Mouse (Mus musculus) layer of hippocampus, adult 18-20 months (tissue): ENCODE results near the gene Olfr314. TPM values are rescaled to one million over a fixed set of nuclear protein-coding genes. Genes with fewer than 3 reads are reported as not detected.
A peak's percentile ranks its signal among the peaks of the same experiment; 100 is the strongest.
"Not testable (repeated sequence)": the region's sequence is repeated elsewhere in the genome, so short reads cannot be mapped to it uniquely, and the experiment has no call there.

Experiments
- DNase-seq, 2 experiments: peaks; one replicate each; pipeline ENCODE4 v3.0.0; 2022; ENCODE audit warnings: low spot score in 2 of 2
- long read RNA-seq: library from polyadenylated mRNA; stranded (forward); transcript quantifications from one replicate; pipeline ENCODE4 v2.0.0, GENCODE M21; 2021
- total RNA-seq, 2 experiments: library from RNA; stranded (reverse); gene quantifications; 2 replicates each; pipeline ENCODE4 v1.2.3; 2021

Gene Olfr314
- total RNA-seq, result not detected
- long read RNA-seq, result 0 reads

- no peak for DNase-seq
Measured at GRCm38 (mm10) chr11:58782480-58783089, at the start of gene Olfr314. TSS of gene Olfr314 (plus strand) at chr11:58782952.

- peak; percentile 40 to 73 for DNase-seq
Measured at GRCm38 (mm10) chr11:58733372-58733771, 49.4 kb upstream of the Olfr314 start.

- no peak for DNase-seq
Measured at GRCm38 (mm10) chr11:58738792-58739262, 43.9 kb upstream of the Olfr314 start, which contains the start of gene Olfr317. TSS of gene Olfr317 (minus strand) at chr11:58739212.

GRCm38 (mm10) chr11:58751096-58751495 is 31.7 kb upstream of the Olfr314 start:
- DNase-seq, result peak; percentile 47 to 53

GRCm38 (mm10) chr11:58752434-58752833 is 30.3 kb upstream of the Olfr314 start, which contains the start of gene Olfr316:
TSS of gene Olfr316 (plus strand) at chr11:58752734.
- no peak for DNase-seq

- DNase-seq, result no peak
Measured at GRCm38 (mm10) chr11:58772888-58773287, 9.9 kb upstream of the Olfr314 start, which contains the start of gene Olfr315. TSS of gene Olfr315 (plus strand) at chr11:58773188.

- no peak for DNase-seq
Measured at GRCm38 (mm10) chr11:58784182-58784581, 1.4 kb downstream of the Olfr314 start.

GRCm38 (mm10) chr11:58787651-58788050 is 4.9 kb downstream of the Olfr314 start:
- DNase-seq, result no peak

- DNase-seq, result no peak
Measured at GRCm38 (mm10) chr11:58788346-58788745, 5.6 kb downstream of the Olfr314 start.

GRCm38 (mm10) chr11:58789532-58789931 is 6.8 kb downstream of the Olfr314 start:
- no peak for DNase-seq

GRCm38 (mm10) chr11:58790053-58790452 is 7.3 kb downstream of the Olfr314 start:
- DNase-seq, result no peak

- no peak for DNase-seq
Measured at GRCm38 (mm10) chr11:58790646-58791045, 7.9 kb downstream of the Olfr314 start.

GRCm38 (mm10) chr11:58795856-58796255 is 13.1 kb downstream of the Olfr314 start:
- DNase-seq, result no peak

- peak; percentile 67 to 89 for DNase-seq
Measured at GRCm38 (mm10) chr11:58796850-58797249, 14.1 kb downstream of the Olfr314 start.

- DNase-seq, result no peak
Measured at GRCm38 (mm10) chr11:58799747-58800146, 17.0 kb downstream of the Olfr314 start.

GRCm38 (mm10) chr11:58801558-58802228 is 18.9 kb downstream of the Olfr314 start, which contains the start of gene Fam183b:
TSS of gene Fam183b (minus strand) at chr11:58801960.
- DNase-seq, result peak; percentile 22 to 63

GRCm38 (mm10) chr11:58803871-58804270 is 21.1 kb downstream of the Olfr314 start:
- no peak for DNase-seq

GRCm38 (mm10) chr11:58804393-58804792 is 21.6 kb downstream of the Olfr314 start:
- no peak for DNase-seq

- DNase-seq, result no peak
Measured at GRCm38 (mm10) chr11:58812001-58812400, 29.2 kb downstream of the Olfr314 start.

- not testable (repeated sequence) for DNase-seq
Measured at GRCm38 (mm10) chr11:58814700-58815099, 31.9 kb downstream of the Olfr314 start, which contains the start of gene Olfr313. TSS of gene Olfr313 (plus strand) at chr11:58815000.

- no peak for DNase-seq
Measured at GRCm38 (mm10) chr11:58815676-58816075, 32.9 kb downstream of the Olfr314 start.

GRCm38 (mm10) chr11:58828937-58829336 is 46.2 kb downstream of the Olfr314 start, which contains the start of gene Olfr312:
TSS of gene Olfr312 (plus strand) at chr11:58829237.
- DNase-seq, result not testable (repeated sequence)
